Mouse (Mus musculus) lung, adult 2 months (tissue): Measurements from ENCODE around the gene Gm20388. TPM values are rescaled to one million over a fixed set of nuclear protein-coding genes. Genes with fewer than 3 reads are reported as not detected.
"Not testable (repeated sequence)": the region's sequence is repeated elsewhere in the genome, so short reads cannot be mapped to it uniquely, and the experiment has no call there.

Experiments
- DNase-seq: peaks from one replicate; pipeline ENCODE4 v3.0.0; 2022
- H3K4me1 ChIP-seq: fragments of 200-500 bp; 2 replicates; pipeline ENCODE4 v1.6.1; 2011; ENCODE audit warnings: low read length; ENCODE audit not compliant: control insufficient read depth, insufficient read depth
- H3K4me3 ChIP-seq: fragments of 200-500 bp; replicated peaks from 2 replicates; pipeline ENCODE3; 2011; ENCODE audit warnings: low read depth, mild to moderate bottlenecking, control low read depth, low read length; ENCODE audit errors: extremely low read depth
- CTCF ChIP-seq: fragments of 200-500 bp; IDR thresholded peaks from 2 replicates; pipeline ENCODE4 v1.5.1; 2011; ENCODE audit warnings: mild to moderate bottlenecking, low read length, control low read depth; ENCODE audit not compliant: insufficient read depth
- POLR2A ChIP-seq: fragments of 200-500 bp; IDR thresholded peaks from 2 replicates; pipeline ENCODE4 v1.6.1; 2011; ENCODE audit warnings: low read depth, mild to moderate bottlenecking, control low read depth, low read length, borderline replicate concordance; ENCODE audit errors: extremely low read depth
- WGBS: fragments of 180-500 bp; shearing (Covaris S2); methylation state at CpG from one replicate; pipeline ENCODE4 v1.1.7; 2018; 5-methylcytosine and 5-hydroxymethylcytosine counted together
- polyA plus RNA-seq: library from polyadenylated mRNA; depleted of rRNA; stranded (reverse); fragments of >200 nt; gene quantifications from 2 replicates; pipeline ENCODE4 v1.2.3, GENCODE M21; 2012

The Gm20388 gene
- polyA plus RNA-seq, 1 experiment = 67.8 TPM

GRCm38 (mm10) chr8:122322126-122322525, 2411.5 kb downstream of the Gm20388 start:
- TF ChIP-seq CTCF (no peak), POLR2A (no peak)
- DNase-seq = no peak
- 91% methylated on average over 7 of the region's 7 CpGs for WGBS
- H3K4me3 ChIP-seq = no peak overlapping the region
- H3K4me1 ChIP-seq = peaks cover 9% of the 10 kb centered on the region

- DNase-seq = no peak
- peaks cover 9% of the 10 kb centered on the region for H3K4me1 ChIP-seq
- 38% methylated on average over 11 of the region's 11 CpGs for WGBS
- no peak for TF ChIP-seq POLR2A
- no peak for TF ChIP-seq CTCF
- H3K4me3 ChIP-seq = no peak overlapping the region
Measured at GRCm38 (mm10) chr8:122322792-122323191, 2412.2 kb downstream of the Gm20388 start.

GRCm38 (mm10) chr8:122323951-122324402, 2413.3 kb downstream of the Gm20388 start:
- 35% methylated on average over 11 of the region's 13 CpGs for WGBS
- not testable (repeated sequence) for DNase-seq, H3K4me1 ChIP-seq, H3K4me3 ChIP-seq

- TF ChIP-seq CTCF (no peak), POLR2A (no peak)
- WGBS = 70% methylated on average over 2 of the region's 2 CpGs
- H3K4me1 ChIP-seq = peaks cover 9% of the 10 kb centered on the region
- DNase-seq = no peak
- H3K4me3 ChIP-seq = no peak overlapping the region
Measured at GRCm38 (mm10) chr8:122325196-122325595, 2414.6 kb downstream of the Gm20388 start.

GRCm38 (mm10) chr8:122326114-122326542, 2415.5 kb downstream of the Gm20388 start:
- WGBS = 71% methylated on average over 14 of the region's 14 CpGs
- no peak for TF ChIP-seq POLR2A
- no peak for TF ChIP-seq CTCF
- no peak for DNase-seq
- peaks cover 18% of the 10 kb centered on the region for H3K4me1 ChIP-seq
- no peak overlapping the region for H3K4me3 ChIP-seq

GRCm38 (mm10) chr8:122329072-122329471, 2418.4 kb downstream of the Gm20388 start:
- H3K4me1 ChIP-seq = peaks cover 11% of the 10 kb centered on the region
- no peak for DNase-seq
- no peak overlapping the region for H3K4me3 ChIP-seq
- no peak for TF ChIP-seq CTCF
- TF ChIP-seq POLR2A = no peak
- WGBS = 83% methylated on average over 8 of the region's 8 CpGs

GRCm38 (mm10) chr8:122329553-122330239, 2419.1 kb downstream of the Gm20388 start:
- DNase-seq = no peak
- Histone ChIP-seq H3K4me3 (no peak overlapping the region), H3K4me1 (peaks cover 9% of the 10 kb centered on the region)
- WGBS = 92% methylated on average over 22 of the region's 22 CpGs
- TF ChIP-seq POLR2A = no peak
- no peak for TF ChIP-seq CTCF

- TF ChIP-seq CTCF = no peak
- no peak for TF ChIP-seq POLR2A
- whole genome bisulfite sequencing = 59% methylated on average over 12 of the region's 12 CpGs
- H3K4me1 ChIP-seq = peaks cover 9% of the 10 kb centered on the region
- DNase-seq = no peak
- no peak overlapping the region for H3K4me3 ChIP-seq
Measured at GRCm38 (mm10) chr8:122330446-122331133, 2419.9 kb downstream of the Gm20388 start.

GRCm38 (mm10) chr8:122331134-122331523, 2420.5 kb downstream of the Gm20388 start:
- WGBS = 43% methylated on average over 3 of the region's 3 CpGs
- H3K4me3 ChIP-seq = no peak overlapping the region
- no peak for DNase-seq
- no peak for TF ChIP-seq CTCF
- TF ChIP-seq POLR2A = no peak
- H3K4me1 ChIP-seq = peaks cover 9% of the 10 kb centered on the region
